Mouse (Mus musculus): ENCODE measurements around the gene Hinfp. TPM values are rescaled to one million over a fixed set of nuclear protein-coding genes. Genes with fewer than 3 reads are reported as not detected.

Gene Hinfp
- polyA plus RNA-seq, 1 experiment from 2014 or later: 25.1 TPM

DNA sequence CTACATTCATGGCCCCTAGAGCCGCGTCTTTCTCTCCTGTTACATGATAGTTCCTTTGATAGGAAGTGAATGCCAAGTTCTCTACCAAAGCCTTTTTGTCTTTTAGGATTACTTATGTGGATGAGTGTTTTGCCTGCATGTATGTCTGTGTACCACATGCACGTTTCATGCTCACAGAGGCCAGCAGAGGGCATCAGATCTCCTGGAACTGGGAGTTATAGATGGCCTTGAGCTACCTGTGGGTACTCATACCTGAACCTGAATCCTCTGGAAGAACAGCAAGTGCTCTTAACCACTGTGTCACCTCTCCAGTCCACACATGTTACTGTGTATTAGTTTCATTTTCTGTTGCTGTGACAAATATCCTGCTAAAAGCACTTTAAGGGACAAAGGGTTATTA is 13.0 kb downstream of the Hinfp start:
- Histone ChIP-seq H3K4me1 (replicated peaks) (peaks cover 13% of the 10 kb centered on the region), H3K27me3 (0 out of 2 replicates have a peak, but pooled peaks cover 4% of the 10 kb centered on the region), H3K9ac (no peak overlapping the region), H3K4me3 (no peak overlapping the region), H3K36me3 (peaks cover 68% of the 10 kb centered on the region), H3K27ac (replicated peaks) (no peak overlapping the region), H3K9me3 (no peaks in the 10 kb centered on the region), H3K4me2 (no peak overlapping the region)
- 77% methylated on average over 3 of the region's 3 CpGs for WGBS
- no peak for ATAC-seq (ENCODE audit: low read depth)

DNA sequence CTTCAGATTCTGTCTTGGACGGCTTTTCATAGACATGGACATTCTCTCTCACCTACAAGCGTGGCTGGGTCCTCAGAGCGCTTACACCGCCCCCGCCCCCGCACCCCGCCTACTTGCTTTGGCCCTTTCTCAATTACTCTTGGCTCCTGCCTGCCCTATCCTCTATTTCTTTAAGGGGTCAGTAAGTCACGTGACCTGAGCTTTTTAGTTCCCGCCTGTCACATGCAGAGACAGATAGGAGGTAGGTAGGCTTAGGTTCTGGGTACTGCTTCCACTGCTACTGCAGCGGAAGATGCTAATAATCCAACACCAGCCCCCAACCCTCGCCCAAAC is 16.5 kb downstream of the Hinfp start:
- Histone ChIP-seq H3K27me3 (0 out of 2 replicates have a peak, but pooled peaks cover 4% of the 10 kb centered on the region), H3K27ac (replicated peaks) (peak overlapping the region; percentile 84), H3K9me3 (no peaks in the 10 kb centered on the region), H3K4me2 (peak overlapping the region; percentile 94), H3K4me1 (replicated peaks) (peaks cover 32% of the 10 kb centered on the region), H3K36me3 (peaks cover 35% of the 10 kb centered on the region), H3K4me3 (peak overlapping the region; percentile 90), H3K9ac (peak overlapping the region; percentile 93)
- WGBS: 4% methylated on average over 11 of the region's 11 CpGs
- ATAC-seq (ENCODE audit: low read depth): no peak

DNA sequence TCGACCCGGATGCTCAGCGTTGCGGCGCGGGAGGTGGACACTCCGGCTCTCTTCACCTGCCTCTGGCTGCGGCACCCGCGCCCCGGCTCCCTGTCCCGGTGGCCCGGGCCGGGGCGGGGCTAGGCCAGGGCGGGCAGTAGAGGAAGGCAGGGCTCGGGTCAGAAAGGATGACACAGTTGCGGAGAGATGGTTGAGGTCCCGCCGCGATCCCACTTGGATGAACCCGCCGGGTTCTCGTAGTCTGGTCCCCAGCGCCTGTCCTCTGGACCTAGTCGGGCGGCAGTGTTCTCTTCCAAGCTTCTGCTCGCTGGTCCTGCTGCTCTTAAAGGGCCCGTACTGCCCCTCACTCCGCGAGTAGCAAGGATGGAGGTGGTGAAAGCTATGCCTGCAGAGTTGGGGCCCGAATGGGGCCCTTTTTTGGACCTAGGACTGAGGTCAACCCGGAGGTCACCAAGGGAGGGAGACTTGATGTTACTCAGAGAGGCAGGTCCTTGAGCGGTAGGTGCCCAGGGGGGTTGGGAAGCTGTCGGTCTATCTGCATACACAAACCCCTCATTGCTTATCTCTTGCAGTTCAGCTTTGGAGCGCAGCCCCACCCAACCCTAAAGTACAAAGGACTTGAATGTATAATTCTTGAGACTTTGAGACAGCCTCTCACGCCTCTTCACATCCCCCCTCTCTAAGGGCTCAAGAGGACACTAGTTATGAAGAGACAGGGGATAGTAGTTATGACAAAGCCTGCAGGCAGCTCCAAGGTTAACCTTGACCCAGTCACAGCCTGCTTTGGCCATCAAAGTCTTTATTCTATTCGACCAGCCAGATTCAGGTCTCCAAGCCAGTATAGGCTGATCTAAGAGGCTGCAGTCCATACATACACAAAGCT is 17.2 kb downstream of the Hinfp start, which contains the start of gene Abcg4:
Gene Abcg4, minus strand, starts transcription at position 540 of the 883 bp plus-strand sequence.
- peak; percentile 82 for ATAC-seq (ENCODE audit: low read depth)
- H3K27ac ChIP-seq (replicated peaks): peak within 1 kb of the TSS; percentile 84
- under 1% methylated on average over 38 of the region's 38 CpGs for WGBS
- H3K4me2 ChIP-seq: peak within 1 kb of the TSS; percentile 94
- H3K9me3 ChIP-seq: no peaks in the 10 kb centered on the region
- peak within 1 kb of the TSS; percentile 93 for H3K9ac ChIP-seq
- peaks cover 32% of the 10 kb centered on the region for H3K4me1 ChIP-seq (replicated peaks)
- peak within 1 kb of the TSS; percentile 90 for H3K4me3 ChIP-seq
- peaks cover 29% of the 10 kb centered on the region for H3K36me3 ChIP-seq
- H3K27me3 ChIP-seq: 0 out of 2 replicates have a peak, but pooled peaks cover 4% of the 10 kb centered on the region

DNA sequence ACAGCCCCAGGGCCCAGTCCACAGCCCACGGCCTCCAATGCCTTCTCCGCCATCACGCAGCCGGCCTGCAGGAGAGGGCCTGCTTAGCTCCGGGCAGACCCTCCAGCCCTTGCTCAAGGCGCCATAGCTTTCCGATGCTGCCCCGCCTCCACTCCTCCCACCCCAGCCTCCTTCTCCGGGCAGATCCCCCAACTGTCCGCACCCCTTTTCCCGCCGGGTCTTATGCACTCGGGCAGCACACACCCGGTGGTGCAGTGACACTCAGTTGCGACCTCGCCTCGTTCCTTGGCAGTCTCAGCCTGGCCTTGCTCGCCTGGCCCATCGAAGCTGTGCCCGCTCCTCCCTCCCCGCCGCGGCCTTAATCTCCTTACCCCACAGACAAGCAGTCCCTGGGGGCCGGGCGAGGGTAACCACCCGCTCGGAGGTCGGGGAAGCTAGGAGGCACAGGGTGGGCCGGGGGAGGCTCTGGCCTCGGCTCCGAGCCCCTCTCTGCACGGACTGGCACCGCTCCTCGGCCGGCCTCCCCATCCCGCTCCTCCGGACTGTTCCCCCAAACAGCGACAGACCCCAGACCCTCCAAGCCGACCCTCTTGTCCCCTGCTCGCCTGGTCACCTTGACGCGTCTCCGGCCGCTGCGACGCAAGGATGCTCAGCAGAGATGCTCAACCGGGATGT is 17.9 kb downstream of the Hinfp start:
- H3K9me3 ChIP-seq: no peaks in the 10 kb centered on the region
- under 1% methylated on average over 47 of the region's 47 CpGs for WGBS
- H3K4me2 ChIP-seq: peak overlapping the region; percentile 94
- peak overlapping the region; percentile 84 for H3K27ac ChIP-seq (replicated peaks)
- H3K9ac ChIP-seq: peak overlapping the region; percentile 93
- H3K4me3 ChIP-seq: peak overlapping the region; percentile 90
- H3K4me1 ChIP-seq (replicated peaks): peaks cover 32% of the 10 kb centered on the region
- 0 out of 2 replicates have a peak, but pooled peaks cover 4% of the 10 kb centered on the region for H3K27me3 ChIP-seq
- peak; percentile 59 for ATAC-seq (ENCODE audit: low read depth)
- peaks cover 21% of the 10 kb centered on the region for H3K36me3 ChIP-seq

DNA sequence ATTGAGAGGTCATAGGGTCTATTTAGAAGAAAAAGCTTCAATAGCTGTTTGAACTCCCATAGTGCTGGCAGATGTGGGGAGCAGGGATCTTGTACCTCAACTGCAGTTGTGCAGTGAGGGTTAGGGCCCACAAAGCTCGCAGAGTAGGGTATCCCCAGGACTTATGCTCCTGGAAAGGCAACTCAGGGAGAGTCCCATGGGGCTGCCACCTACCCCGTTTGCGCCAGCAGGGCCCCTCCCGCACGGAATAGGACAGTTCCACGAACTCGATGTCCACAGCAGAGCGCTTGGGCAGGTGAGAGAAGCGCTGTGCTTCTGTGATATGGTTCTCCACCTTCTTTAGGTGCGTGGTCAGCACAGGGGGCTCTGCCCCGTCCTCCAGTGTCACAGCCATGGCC is 18.5 kb downstream of the Hinfp start:
- H3K27me3 ChIP-seq: 0 out of 2 replicates have a peak, but pooled peaks cover 4% of the 10 kb centered on the region
- peaks cover 32% of the 10 kb centered on the region for H3K4me1 ChIP-seq (replicated peaks)
- peaks cover 18% of the 10 kb centered on the region for H3K36me3 ChIP-seq
- H3K9me3 ChIP-seq: no peaks in the 10 kb centered on the region
- peak overlapping the region; percentile 90 for H3K4me3 ChIP-seq
- peak overlapping the region; percentile 94 for H3K4me2 ChIP-seq
- ATAC-seq (ENCODE audit: low read depth): peak; percentile 5; the same call in 1 of the 2 replicates
- peak overlapping the region; percentile 84 for H3K27ac ChIP-seq (replicated peaks)
- WGBS: 5% methylated on average over 11 of the region's 11 CpGs
- H3K9ac ChIP-seq: peak overlapping the region; percentile 93

DNA sequence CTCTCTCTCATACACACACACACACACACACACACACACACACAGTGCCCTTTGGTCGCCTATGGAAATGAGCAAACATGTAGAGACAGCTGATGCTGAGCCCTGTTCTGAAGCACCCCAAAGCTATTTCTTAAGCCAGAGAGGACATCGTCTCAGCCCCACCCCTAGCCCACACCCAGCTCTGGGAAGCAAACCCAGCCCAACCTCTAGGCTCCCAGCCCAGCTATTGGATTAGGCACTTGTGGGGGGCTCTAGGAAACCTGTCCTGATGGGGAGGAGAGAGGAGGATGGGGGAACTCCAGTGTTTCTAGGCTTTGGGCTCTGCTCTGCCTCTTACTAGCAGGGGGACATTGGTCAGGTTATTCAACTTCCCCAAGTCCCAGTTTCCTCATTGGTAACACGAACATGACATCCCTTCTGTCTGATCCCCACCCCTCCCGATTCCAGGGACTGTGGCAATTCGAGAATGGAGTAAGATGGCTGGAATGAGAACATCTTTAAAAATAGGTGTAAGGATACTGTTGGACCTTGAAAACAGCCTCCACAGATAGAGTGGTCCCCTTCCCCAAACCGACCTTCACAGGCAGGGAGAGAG is 19.1 kb downstream of the Hinfp start:
- peaks cover 18% of the 10 kb centered on the region for H3K36me3 ChIP-seq
- ATAC-seq (ENCODE audit: low read depth): no peak
- H3K9ac ChIP-seq: peak overlapping the region; percentile 93
- H3K9me3 ChIP-seq: no peaks in the 10 kb centered on the region
- H3K4me3 ChIP-seq: peak overlapping the region; percentile 90
- peak overlapping the region; percentile 94 for H3K4me2 ChIP-seq
- peaks cover 32% of the 10 kb centered on the region for H3K4me1 ChIP-seq (replicated peaks)
- WGBS: 19% methylated on average over 6 of the region's 6 CpGs
- H3K27ac ChIP-seq (replicated peaks): no peak overlapping the region
- 0 out of 2 replicates have a peak, but pooled peaks cover 4% of the 10 kb centered on the region for H3K27me3 ChIP-seq

DNA sequence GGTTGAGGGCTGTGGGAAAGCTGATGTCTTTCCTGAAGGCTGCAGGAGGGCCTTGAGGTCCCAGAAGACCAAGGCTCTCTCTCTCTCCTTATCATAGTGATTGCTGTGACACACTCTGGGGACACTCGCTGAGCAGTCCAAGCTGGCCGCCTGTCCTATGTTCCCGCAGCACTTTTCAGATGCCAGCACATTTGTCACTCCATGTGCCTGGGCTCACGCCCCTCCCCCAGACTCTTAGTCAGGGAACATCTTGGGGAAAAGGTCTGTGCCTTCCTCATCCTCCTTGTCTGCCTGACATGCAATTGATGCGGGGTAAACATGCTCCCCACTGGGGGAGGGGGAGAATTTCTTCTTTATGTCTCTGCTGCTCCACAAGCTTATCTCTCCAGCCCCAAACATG is 22.3 kb downstream of the Hinfp start:
- no peak overlapping the region for H3K4me2 ChIP-seq
- ATAC-seq (ENCODE audit: low read depth): no peak
- no peak overlapping the region for H3K4me3 ChIP-seq
- WGBS: 63% methylated on average over 5 of the region's 5 CpGs
- no peak overlapping the region for H3K9ac ChIP-seq
- peaks cover 18% of the 10 kb centered on the region for H3K4me1 ChIP-seq (replicated peaks)
- H3K36me3 ChIP-seq: peaks cover 40% of the 10 kb centered on the region
- H3K27ac ChIP-seq (replicated peaks): no peak overlapping the region
- no peaks in the 10 kb centered on the region for H3K9me3 ChIP-seq
- no peaks in the 10 kb centered on the region for H3K27me3 ChIP-seq

DNA sequence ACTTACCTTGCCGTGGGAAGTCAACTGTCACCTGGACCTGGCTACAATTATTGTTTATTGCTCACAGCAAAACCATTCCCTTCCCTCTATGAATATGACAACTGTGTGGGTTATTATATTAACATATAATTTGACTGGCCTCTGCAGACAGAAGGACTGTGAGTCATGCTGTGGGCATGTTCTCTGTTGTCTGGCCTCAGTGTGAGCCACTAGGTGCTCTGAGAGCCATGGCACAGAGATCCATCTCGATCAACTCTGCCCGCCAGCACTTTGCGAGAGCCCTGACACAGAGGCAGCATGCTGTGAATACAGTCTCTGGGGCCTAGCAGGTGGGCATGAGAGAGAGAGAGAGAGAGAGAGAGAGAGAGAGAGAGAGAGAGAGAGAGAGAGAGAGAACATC is 35.5 kb downstream of the Hinfp start:
- peaks cover 22% of the 10 kb centered on the region for H3K4me1 ChIP-seq (replicated peaks)
- no peak overlapping the region for H3K9ac ChIP-seq
- no peaks in the 10 kb centered on the region for H3K27me3 ChIP-seq
- H3K9me3 ChIP-seq: no peaks in the 10 kb centered on the region
- H3K4me2 ChIP-seq: no peak overlapping the region
- H3K4me3 ChIP-seq: no peak overlapping the region
- H3K27ac ChIP-seq (replicated peaks): no peak overlapping the region
- no peak for ATAC-seq (ENCODE audit: low read depth)
- peaks cover 22% of the 10 kb centered on the region for H3K36me3 ChIP-seq
- 79% methylated on average over 4 of the region's 4 CpGs for WGBS

DNA sequence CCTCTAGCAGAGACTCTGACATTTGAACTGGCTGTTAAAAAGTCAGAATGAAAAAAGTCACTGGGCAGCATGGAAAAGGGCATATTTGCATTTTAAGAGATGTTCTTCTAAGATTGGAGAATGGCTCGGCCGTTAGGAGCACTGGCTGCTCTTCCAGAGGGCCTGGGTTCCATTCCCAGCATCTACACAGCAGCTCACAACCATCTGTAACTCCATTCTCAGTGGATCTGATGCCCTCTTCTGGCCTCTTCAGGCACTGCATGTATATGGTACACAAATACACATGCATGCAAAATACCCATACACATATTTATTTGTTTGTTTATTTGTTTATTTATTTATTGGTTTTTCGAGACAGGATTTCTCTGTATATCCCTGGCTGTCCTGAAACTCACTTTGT is 36.4 kb downstream of the Hinfp start:
- peaks cover 30% of the 10 kb centered on the region for H3K4me1 ChIP-seq (replicated peaks)
- WGBS: 79% methylated on average over 3 of the region's 3 CpGs
- H3K9ac ChIP-seq: no peak overlapping the region
- H3K4me2 ChIP-seq: no peak overlapping the region
- no peak overlapping the region for H3K27ac ChIP-seq (replicated peaks)
- peaks cover 13% of the 10 kb centered on the region for H3K36me3 ChIP-seq
- no peak overlapping the region for H3K4me3 ChIP-seq
- H3K9me3 ChIP-seq: no peaks in the 10 kb centered on the region
- ATAC-seq (ENCODE audit: low read depth): no peak
- H3K27me3 ChIP-seq: no peaks in the 10 kb centered on the region

DNA sequence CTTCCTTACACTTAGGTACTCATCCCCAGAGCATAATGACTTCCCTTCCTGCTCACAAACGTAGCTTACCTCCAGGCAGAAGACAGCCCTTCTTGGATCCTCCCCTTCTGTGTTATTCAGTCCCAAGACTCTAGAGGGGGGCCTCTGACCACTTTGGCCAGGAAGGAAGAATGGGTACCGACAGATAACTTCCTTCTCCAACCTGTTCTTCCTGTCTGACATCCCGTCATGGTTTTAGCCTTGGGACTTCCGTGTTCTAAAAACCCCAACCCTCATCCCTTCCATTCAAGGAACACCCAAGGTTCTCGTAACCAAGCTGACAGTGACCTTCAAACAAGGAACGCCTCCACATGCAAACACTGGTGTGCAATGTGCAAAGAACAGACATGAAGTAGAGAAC is 37.0 kb downstream of the Hinfp start, which contains the start of gene Nlrx1:
Gene Nlrx1, minus strand, starts transcription at position 168 of the 400 bp plus-strand sequence.
- peaks cover 6% of the 10 kb centered on the region for H3K36me3 ChIP-seq
- peak; percentile 24; the same call in 1 of the 2 replicates for ATAC-seq (ENCODE audit: low read depth)
- no peaks in the 10 kb centered on the region for H3K9me3 ChIP-seq

DNA sequence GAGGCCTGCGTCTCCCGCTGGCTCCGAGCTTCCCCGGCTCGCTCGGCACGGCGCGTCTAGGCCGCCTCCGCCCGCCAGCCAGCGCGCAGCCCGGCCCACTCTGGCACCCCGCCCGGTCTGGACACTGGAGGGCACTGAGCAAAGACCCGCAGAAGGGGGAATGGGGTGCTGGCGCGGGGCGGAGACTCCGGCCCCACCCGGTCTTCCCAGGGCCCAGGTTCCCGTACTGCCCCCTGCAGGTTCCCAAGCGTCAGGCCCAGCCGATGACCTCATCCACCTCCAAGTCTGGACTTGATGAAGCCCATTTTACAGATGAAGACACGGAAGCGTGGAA is 37.5 kb downstream of the Hinfp start:
- Histone ChIP-seq H3K36me3 (peaks cover 2% of the 10 kb centered on the region), H3K27me3 (no peaks in the 10 kb centered on the region), H3K4me3 (peak overlapping the region; percentile 39), H3K4me1 (replicated peaks) (peaks cover 30% of the 10 kb centered on the region), H3K4me2 (peak overlapping the region; percentile 59), H3K9ac (peak overlapping the region; percentile 72), H3K9me3 (no peaks in the 10 kb centered on the region), H3K27ac (replicated peaks) (peak overlapping the region; percentile 63)
- WGBS: 7% methylated on average over 28 of the region's 28 CpGs
- ATAC-seq (ENCODE audit: low read depth): peak; percentile 76

More for the DNA sequence above, 37.0 kb downstream of the Hinfp start, which contains the start of gene Nlrx1:
- H3K9ac ChIP-seq: peak within 1 kb of the TSS; percentile 72
- H3K27me3 ChIP-seq: no peaks in the 10 kb centered on the region
- peak within 1 kb of the TSS; percentile 63 for H3K27ac ChIP-seq (replicated peaks)
- H3K4me2 ChIP-seq: peak within 1 kb of the TSS; percentile 59
- H3K4me3 ChIP-seq: peak within 1 kb of the TSS; percentile 39
- H3K4me1 ChIP-seq (replicated peaks): peaks cover 30% of the 10 kb centered on the region
- WGBS: 86% methylated on average over 6 of the region's 6 CpGs

All from neural tube, embryonic 13.5 days (tissue).